Mouse (Mus musculus) liver, embryonic 15.5 days (tissue): ENCODE data around the gene 4933407L21Rik. TPM values are rescaled to one million over a fixed set of nuclear protein-coding genes. Genes with fewer than 3 reads are reported as not detected.

Experiments
- polyA plus RNA-seq: library from polyadenylated mRNA; unstranded; fragments of >200 nt; fragmentation: Nextera tagmentation; extraction: Ambion mirVana; gene quantifications from 2 replicates; pipeline ENCODE4 v1.2.1, GENCODE M21; 2015

The 4933407L21Rik gene
- polyA plus RNA-seq, 1 experiment from 2014 or later = not detected

Other genes starting within 250 kb of the 4933407L21Rik start
- gene A630001G21Rik, start 149.8 kb upstream of the 4933407L21Rik start, polyA plus RNA-seq = 1.9 and 2.8 TPM in 2 replicates
- 11.2 and 12.1 TPM in 2 replicates for gene Cab39, start 135.0 kb upstream of the 4933407L21Rik start, polyA plus RNA-seq
- 48.9 and 59.6 TPM in 2 replicates for gene Itm2c, start 34.2 kb upstream of the 4933407L21Rik start, polyA plus RNA-seq
- gene Gpr55, start 32.5 kb downstream of the 4933407L21Rik start, polyA plus RNA-seq = 0.02 and 0.09 TPM in 2 replicates
- 0.24 and 0.26 TPM in 2 replicates for gene Spata3, start 88.3 kb downstream of the 4933407L21Rik start, polyA plus RNA-seq
- 24.0 and 28.1 TPM in 2 replicates for gene 2810459M11Rik, start 117.4 kb downstream of the 4933407L21Rik start, polyA plus RNA-seq
- gene Psmd1, start 135.9 kb downstream of the 4933407L21Rik start, polyA plus RNA-seq = 88.6 and 90.5 TPM in 2 replicates
- 0.07 and 0.15 TPM in 2 replicates for gene Htr2b, start 183.5 kb downstream of the 4933407L21Rik start, polyA plus RNA-seq
- not detected in 2 replicates for gene Gm21972, start 205.2 kb downstream of the 4933407L21Rik start, polyA plus RNA-seq
- gene Armc9, start 226.3 kb downstream of the 4933407L21Rik start, polyA plus RNA-seq = 8.9 and 9.3 TPM in 2 replicates